Mouse (Mus musculus) liver, embryonic 14.5 days (tissue): ENCODE measurements around the gene Coro2a. TPM values are rescaled to one million over a fixed set of nuclear protein-coding genes. Genes with fewer than 3 reads are reported as not detected.

ENCODE experiments used
- ATAC-seq: fragments of 200-750 bp; cut with Nextera tagmentation; 2 replicates; pipeline ENCODE4 v1.8.0; 2017; ENCODE audit warnings: moderate number of reproducible peaks, mild to moderate bottlenecking, moderate library complexity; ENCODE audit not compliant: insufficient read depth
- DNase-seq, 3 experiments: peaks; one replicate each; pipeline ENCODE4 v3.0.0-alpha.2; 2012 to 2013; ENCODE audit warnings: low read depth in 3 of 3, low spot score in 3 of 3
- H3K27ac ChIP-seq: fragments of 300-500 bp; sonication (generic); 2 replicates; pipeline ENCODE4 v1.5.1; 2014; ENCODE audit warnings: moderate library complexity, mild to moderate bottlenecking, control low read depth, inconsistent platforms
- H3K27me3 ChIP-seq: fragments of 300-500 bp; sonication (generic); 2 replicates; pipeline ENCODE4 v1.6.1; 2014; ENCODE audit warnings: mild to moderate bottlenecking, low read length, moderate library complexity; ENCODE audit not compliant: control insufficient read depth, insufficient read depth
- H3K36me3 ChIP-seq: fragments of 300-500 bp; sonication (generic); replicated peaks from 2 replicates; pipeline ENCODE4 v1.6.1; 2014; ENCODE audit warnings: low read depth; ENCODE audit not compliant: control insufficient read depth, insufficient read depth
- H3K4me1 ChIP-seq, 2 experiments: fragments of 200-500 bp in 1 of 2; fragments of 300-500 bp in 1 of 2; sonication (generic) in 1 of 2; replicated peaks; 2 replicates each; pipeline ENCODE4 v1.6.1; 2012 to 2014; ENCODE audit warnings: antibody characterized with exemption in 1 of 2, inconsistent platforms in 1 of 2, low read length in 1 of 2; ENCODE audit not compliant: control insufficient read depth in 2 of 2, insufficient read depth in 2 of 2
- H3K4me2 ChIP-seq: fragments of 300-500 bp; sonication (generic); 2 replicates; pipeline ENCODE4 v1.6.1; 2014; ENCODE audit warnings: low read depth, mild to moderate bottlenecking, control low read depth, moderate library complexity
- H3K4me3 ChIP-seq, 2 experiments: fragments of 200-500 bp in 1 of 2; fragments of 300-500 bp in 1 of 2; sonication (generic) in 1 of 2; 2 replicates each; pipeline ENCODE4 v1.5.1; 2012 to 2014; ENCODE audit warnings: low read depth in 2 of 2, low read length in 2 of 2, mild to moderate bottlenecking in 2 of 2, control low read depth in 1 of 2, inconsistent platforms in 1 of 2, moderate library complexity in 1 of 2; ENCODE audit not compliant: insufficient read depth in 1 of 2
- H3K9ac ChIP-seq: fragments of 300-500 bp; sonication (generic); replicated peaks from 2 replicates; pipeline ENCODE4 v1.6.1; 2014; ENCODE audit warnings: mild to moderate bottlenecking, control low read depth, moderate library complexity
- H3K9me3 ChIP-seq: fragments of 300-500 bp; sonication (generic); 2 replicates; pipeline ENCODE4 v1.6.1; 2016; ENCODE audit warnings: low read length, mixed read lengths; ENCODE audit not compliant: control insufficient read depth
- CTCF ChIP-seq: IDR thresholded peaks from 2 replicates; pipeline ENCODE4 v1.5.1; 2016; ENCODE audit warnings: antibody characterized with exemption, low read depth, control low read depth
- EP300 ChIP-seq: IDR thresholded peaks from 2 replicates; pipeline ENCODE4 v1.6.1; 2016; ENCODE audit warnings: antibody characterized with exemption, low read depth
- WGBS: fragments of 180-500 bp; shearing (Covaris S2); extraction: QIAGEN DNeasy Blood & Tissue Kit; methylation state at CpG from one replicate; pipeline ENCODE4 v1.1.7; 2014; ENCODE audit not compliant: insufficient replicate concordance; 5-methylcytosine and 5-hydroxymethylcytosine counted together
- polyA plus RNA-seq, 2 experiments: library from polyadenylated mRNA; depleted of rRNA in 1 of 2; stranded (reverse) in 1 of 2; unstranded in 1 of 2; fragments of >200 nt; fragmentation: Nextera tagmentation in 1 of 2; extraction: Ambion mirVana in 1 of 2; gene quantifications; 2 replicates each; pipeline versions ENCODE4 v1.2.1 to v1.2.3; 2012 to 2014

Gene Coro2a
- polyA plus RNA-seq, 2 experiments: 2.6 to 2.7 TPM

DNA sequence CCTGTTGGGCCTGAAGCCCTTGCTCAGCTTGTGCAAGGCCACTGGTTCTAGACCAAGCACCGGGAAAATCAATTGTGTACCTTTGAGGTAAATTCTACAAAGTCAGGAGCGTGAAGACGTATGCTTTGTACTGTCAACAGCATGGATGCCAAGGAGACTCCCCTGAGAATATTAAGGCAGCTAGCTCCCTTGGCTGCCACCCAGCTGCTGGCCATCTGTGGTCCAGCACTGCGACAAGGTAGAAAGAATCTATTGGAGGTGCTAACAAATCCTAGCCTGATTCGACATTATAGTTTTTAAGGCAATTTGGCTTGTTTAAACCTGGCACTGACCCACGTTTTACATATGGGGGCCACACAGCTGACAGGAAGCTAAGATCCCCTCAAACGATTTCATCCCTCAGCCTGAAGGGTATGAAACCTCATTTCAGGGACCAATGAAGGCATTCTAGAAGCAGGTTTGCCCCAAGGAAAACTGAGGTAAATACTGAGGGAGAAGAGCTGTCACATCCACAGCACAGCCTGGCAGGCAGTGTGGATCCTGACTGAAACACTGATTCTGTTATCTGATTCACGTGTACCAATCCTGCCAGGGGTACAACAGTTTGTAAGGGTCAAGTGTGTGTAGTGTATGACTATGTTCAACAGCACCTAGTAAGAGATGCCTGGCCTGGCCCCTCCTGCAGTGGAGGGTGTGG is 96.5 kb downstream of the Coro2a start:
- no peak for TF ChIP-seq CTCF
- no peak for DNase-seq
- no peak overlapping the region for H3K9ac ChIP-seq
- ATAC-seq: no peak
- no peaks in the 10 kb centered on the region; the same call in 1 of the 2 replicates for H3K27me3 ChIP-seq
- peaks cover 14% of the 10 kb centered on the region for H3K36me3 ChIP-seq
- H3K27ac ChIP-seq: no peak overlapping the region
- no peak overlapping the region for H3K4me3 ChIP-seq
- H3K4me1 ChIP-seq: peaks cover 14 to 23% of the 10 kb centered on the region in 2 experiments
- no peaks in the 10 kb centered on the region for H3K9me3 ChIP-seq
- no peak overlapping the region for H3K4me2 ChIP-seq
- WGBS: 68% methylated on average over 8 of the region's 8 CpGs

- Histone ChIP-seq H3K27me3 (no peaks in the 10 kb centered on the region; the same call in 1 of the 2 replicates), H3K4me2 (no peak overlapping the region), H3K36me3 (peaks cover 27% of the 10 kb centered on the region), H3K9ac (no peak overlapping the region), H3K9me3 (no peaks in the 10 kb centered on the region), H3K27ac (no peak overlapping the region; the same call in 1 of the 2 replicates), H3K4me3 (no peak overlapping the region), H3K4me1 (peaks cover 14 to 23% of the 10 kb centered on the region in 2 experiments)
- no peak for TF ChIP-seq EP300
- TF ChIP-seq CTCF: no peak
- peak in 2 of 3 experiments; percentile 45 to 49 for DNase-seq
- WGBS: 10% methylated on average over 3 of the region's 3 CpGs
- ATAC-seq: no peak
Measured at GRCm38 (mm10) chr4:46503881-46504280, 98.1 kb downstream of the Coro2a start.

GRCm38 (mm10) chr4:46502606-46503502 is 99.1 kb downstream of the Coro2a start:
- H3K4me1 ChIP-seq: peaks cover 14 to 25% of the 10 kb centered on the region in 2 experiments
- H3K9ac ChIP-seq: no peak overlapping the region
- no peaks in the 10 kb centered on the region for H3K9me3 ChIP-seq
- DNase-seq (no peak), ATAC-seq (no peak)
- no peaks in the 10 kb centered on the region; the same call in 1 of the 2 replicates for H3K27me3 ChIP-seq
- H3K4me3 ChIP-seq: no peak overlapping the region
- H3K36me3 ChIP-seq: peaks cover 27% of the 10 kb centered on the region
- 75% methylated on average over 16 of the region's 16 CpGs for WGBS
- TF ChIP-seq CTCF (no peak), EP300 (no peak)
- no peak overlapping the region for H3K4me2 ChIP-seq
- H3K27ac ChIP-seq: no peak overlapping the region

GRCm38 (mm10) chr4:46498976-46499375 is 103.0 kb downstream of the Coro2a start:
- WGBS: 13% methylated on average over 4 of the region's 4 CpGs
- H3K4me3 ChIP-seq: no peak overlapping the region
- no peak overlapping the region for H3K27ac ChIP-seq
- H3K4me2 ChIP-seq: no peak overlapping the region
- ATAC-seq (no peak), DNase-seq (peak in 1 of 3 experiments; percentile 43)
- TF ChIP-seq CTCF (peak; percentile 86), EP300 (no peak)
- no peak overlapping the region for H3K9ac ChIP-seq
- H3K4me1 ChIP-seq: peaks cover 0 to 8% of the 10 kb centered on the region in 2 experiments; a peak in 3 of 4 replicates
- H3K27me3 ChIP-seq: no peaks in the 10 kb centered on the region
- no peaks in the 10 kb centered on the region for H3K9me3 ChIP-seq
- peaks cover 39% of the 10 kb centered on the region for H3K36me3 ChIP-seq

DNA sequence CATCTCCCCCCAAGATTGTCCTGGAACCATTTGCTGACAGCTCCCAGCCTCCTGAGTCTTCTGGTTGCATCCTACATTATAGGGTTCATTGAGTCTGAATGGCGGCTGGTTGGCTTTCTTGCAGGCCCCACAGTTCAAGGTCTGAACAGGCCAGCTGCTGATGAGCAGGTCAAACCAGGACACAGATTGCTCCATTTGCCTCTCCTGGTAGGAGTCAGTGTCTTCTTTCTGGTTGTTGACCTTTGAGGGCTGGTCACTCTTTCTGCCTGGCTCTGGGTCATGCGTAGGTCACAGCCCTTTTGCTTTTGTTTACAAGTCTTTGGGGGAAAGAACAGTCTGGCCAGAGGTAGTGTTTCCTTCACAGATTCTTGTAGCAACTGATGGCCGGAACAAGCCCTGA is 103.5 kb downstream of the Coro2a start:
- H3K27me3 ChIP-seq: no peaks in the 10 kb centered on the region
- ATAC-seq: peak; percentile 19; the same call in 1 of the 2 replicates
- H3K4me3 ChIP-seq: no peak overlapping the region
- no peak overlapping the region for H3K9ac ChIP-seq
- H3K27ac ChIP-seq: no peak overlapping the region
- H3K9me3 ChIP-seq: no peaks in the 10 kb centered on the region
- H3K4me1 ChIP-seq: peaks cover 0 to 3% of the 10 kb centered on the region in 2 experiments; a peak in 2 of 4 replicates
- H3K36me3 ChIP-seq: peaks cover 43% of the 10 kb centered on the region
- 66% methylated on average over 3 of the region's 3 CpGs for WGBS
- TF ChIP-seq CTCF: no peak
- TF ChIP-seq EP300: no peak
- no peak overlapping the region for H3K4me2 ChIP-seq
- no peak for DNase-seq
